Mouse (Mus musculus): ENCODE results near the gene 4931414P19Rik. TPM values are rescaled to one million over a fixed set of nuclear protein-coding genes. Genes with fewer than 3 reads are reported as not detected.

4931414P19Rik gene
- polyA plus RNA-seq, 1 experiment from 2014 or later: 7.6 TPM

GRCm38 (mm10) chr14:54602613-54603012 lies 3.2 kb downstream of the 4931414P19Rik start:
- Histone ChIP-seq H3K9ac (peak overlapping the region; percentile 81), H3K27ac (replicated peaks) (peak overlapping the region; percentile 97), H3K27me3 (no peaks in the 10 kb centered on the region), H3K4me1 (replicated peaks) (peaks cover 24% of the 10 kb centered on the region), H3K4me3 (peak overlapping the region; percentile 64), H3K36me3 (peaks cover 9% of the 10 kb centered on the region; the same call in 1 of the 2 replicates), H3K9me3 (no peaks in the 10 kb centered on the region), H3K4me2 (peak overlapping the region; percentile 61)
- ATAC-seq (ENCODE audit: low read depth): peak; percentile 45
- WGBS: 28% methylated on average over 4 of the region's 4 CpGs

GRCm38 (mm10) chr14:54601601-54602000 lies 4.2 kb downstream of the 4931414P19Rik start:
- H3K9ac ChIP-seq: no peak overlapping the region
- H3K9me3 ChIP-seq: no peaks in the 10 kb centered on the region
- no peak overlapping the region for H3K4me2 ChIP-seq
- no peaks in the 10 kb centered on the region for H3K27me3 ChIP-seq
- no peak overlapping the region for H3K4me3 ChIP-seq
- H3K4me1 ChIP-seq (replicated peaks): peaks cover 24% of the 10 kb centered on the region
- no peak overlapping the region for H3K27ac ChIP-seq (replicated peaks)
- no peak for ATAC-seq (ENCODE audit: low read depth)
- 82% methylated on average over 2 of the region's 2 CpGs for WGBS
- H3K36me3 ChIP-seq: peaks cover 14% of the 10 kb centered on the region; the same call in 1 of the 2 replicates

- Histone ChIP-seq H3K4me3 (no peak overlapping the region), H3K9me3 (no peaks in the 10 kb centered on the region), H3K4me2 (no peak overlapping the region), H3K27me3 (no peaks in the 10 kb centered on the region), H3K27ac (replicated peaks) (no peak overlapping the region), H3K36me3 (peaks cover 31% of the 10 kb centered on the region), H3K4me1 (replicated peaks) (peaks cover 14% of the 10 kb centered on the region), H3K9ac (no peak overlapping the region)
- ATAC-seq (ENCODE audit: low read depth): no peak
- WGBS: 78% methylated on average over 7 of the region's 7 CpGs
Observed at GRCm38 (mm10) chr14:54597084-54597483, 8.7 kb downstream of the 4931414P19Rik start.

GRCm38 (mm10) chr14:54594631-54595414 lies 11.0 kb downstream of the 4931414P19Rik start:
- no peak overlapping the region for H3K4me2 ChIP-seq
- H3K27ac ChIP-seq (replicated peaks): peak overlapping the region; percentile 28; the same call in 1 of the 2 replicates
- no peak overlapping the region for H3K4me3 ChIP-seq
- peaks cover 14% of the 10 kb centered on the region for H3K4me1 ChIP-seq (replicated peaks)
- no peak for ATAC-seq (ENCODE audit: low read depth)
- H3K9ac ChIP-seq: no peak overlapping the region
- H3K9me3 ChIP-seq: no peaks in the 10 kb centered on the region
- H3K36me3 ChIP-seq: peaks cover 38% of the 10 kb centered on the region
- no peaks in the 10 kb centered on the region for H3K27me3 ChIP-seq
- 65% methylated on average over 28 of the region's 28 CpGs for WGBS

GRCm38 (mm10) chr14:54594055-54594454 lies 11.7 kb downstream of the 4931414P19Rik start:
- 91% methylated on average over 3 of the region's 3 CpGs for WGBS
- ATAC-seq (ENCODE audit: low read depth): no peak
- Histone ChIP-seq H3K4me2 (no peak overlapping the region), H3K9ac (no peak overlapping the region), H3K9me3 (no peaks in the 10 kb centered on the region), H3K27ac (replicated peaks) (no peak overlapping the region), H3K4me1 (replicated peaks) (peaks cover 14% of the 10 kb centered on the region), H3K36me3 (peaks cover 31% of the 10 kb centered on the region), H3K4me3 (no peak overlapping the region), H3K27me3 (no peaks in the 10 kb centered on the region)

GRCm38 (mm10) chr14:54592319-54592934 lies 13.4 kb downstream of the 4931414P19Rik start:
- ATAC-seq (ENCODE audit: low read depth): 0 out of 2 replicates have a peak, but pooled peaks have one; percentile 21
- peak overlapping the region; percentile 81 for H3K27ac ChIP-seq (replicated peaks)
- peak overlapping the region; percentile 52 for H3K9ac ChIP-seq
- H3K4me1 ChIP-seq (replicated peaks): peaks cover 14% of the 10 kb centered on the region
- H3K4me2 ChIP-seq: 0 out of 2 replicates have a peak overlapping the region, but pooled peaks have one; percentile 21
- H3K4me3 ChIP-seq: no peak overlapping the region
- H3K27me3 ChIP-seq: no peaks in the 10 kb centered on the region
- WGBS: 40% methylated on average over 10 of the region's 10 CpGs
- H3K36me3 ChIP-seq: peaks cover 28% of the 10 kb centered on the region
- H3K9me3 ChIP-seq: no peaks in the 10 kb centered on the region

GRCm38 (mm10) chr14:54591056-54591455 lies 14.7 kb downstream of the 4931414P19Rik start:
- Histone ChIP-seq H3K4me2 (no peak overlapping the region), H3K4me3 (no peak overlapping the region), H3K27ac (replicated peaks) (no peak overlapping the region), H3K36me3 (peaks cover 24% of the 10 kb centered on the region), H3K9ac (no peak overlapping the region), H3K4me1 (replicated peaks) (peaks cover 14% of the 10 kb centered on the region), H3K27me3 (no peaks in the 10 kb centered on the region), H3K9me3 (no peaks in the 10 kb centered on the region)
- 92% methylated on average over 16 of the region's 16 CpGs for WGBS
- no peak for ATAC-seq (ENCODE audit: low read depth)

GRCm38 (mm10) chr14:54583681-54584338 lies 22.0 kb downstream of the 4931414P19Rik start:
- peaks cover 29% of the 10 kb centered on the region for H3K36me3 ChIP-seq
- H3K4me1 ChIP-seq (replicated peaks): no peaks in the 10 kb centered on the region
- no peaks in the 10 kb centered on the region for H3K9me3 ChIP-seq
- no peak overlapping the region for H3K27ac ChIP-seq (replicated peaks)
- no peak for ATAC-seq (ENCODE audit: low read depth)
- H3K4me2 ChIP-seq: no peak overlapping the region
- 48% methylated on average over 7 of the region's 7 CpGs for WGBS
- no peak overlapping the region for H3K4me3 ChIP-seq
- no peak overlapping the region for H3K9ac ChIP-seq
- H3K27me3 ChIP-seq: no peaks in the 10 kb centered on the region

GRCm38 (mm10) chr14:54582536-54582935 lies 23.3 kb downstream of the 4931414P19Rik start:
- no peak overlapping the region for H3K9ac ChIP-seq
- 93% methylated on average over 9 of the region's 9 CpGs for WGBS
- H3K27me3 ChIP-seq: no peaks in the 10 kb centered on the region; the same call in 1 of the 2 replicates

GRCm38 (mm10) chr14:54579638-54580037 lies 26.2 kb downstream of the 4931414P19Rik start:
- peaks cover 17% of the 10 kb centered on the region for H3K36me3 ChIP-seq
- no peak overlapping the region for H3K9ac ChIP-seq
- H3K9me3 ChIP-seq: no peaks in the 10 kb centered on the region
- H3K27ac ChIP-seq (replicated peaks): no peak overlapping the region
- peaks cover 38% of the 10 kb centered on the region for H3K4me1 ChIP-seq (replicated peaks)
- no peak for ATAC-seq (ENCODE audit: low read depth)
- H3K4me2 ChIP-seq: no peak overlapping the region
- H3K4me3 ChIP-seq: no peak overlapping the region
- peaks cover 27% of the 10 kb centered on the region for H3K27me3 ChIP-seq
- WGBS: 90% methylated on average over 7 of the region's 7 CpGs

More at GRCm38 (mm10) chr14:54582536-54582935, 23.3 kb downstream of the 4931414P19Rik start:
- Histone ChIP-seq H3K27ac (replicated peaks) (no peak overlapping the region), H3K9me3 (no peaks in the 10 kb centered on the region), H3K4me1 (replicated peaks) (peaks cover 9% of the 10 kb centered on the region), H3K4me2 (no peak overlapping the region), H3K36me3 (peaks cover 29% of the 10 kb centered on the region), H3K4me3 (no peak overlapping the region)
- ATAC-seq (ENCODE audit: low read depth): no peak

GRCm38 (mm10) chr14:54578063-54578462 lies 27.7 kb downstream of the 4931414P19Rik start:
- H3K4me3 ChIP-seq: peak overlapping the region; percentile 63
- H3K9ac ChIP-seq: peak overlapping the region; percentile 75
- no peaks in the 10 kb centered on the region for H3K9me3 ChIP-seq
- peaks cover 5% of the 10 kb centered on the region; the same call in 1 of the 2 replicates for H3K36me3 ChIP-seq
- H3K27ac ChIP-seq (replicated peaks): peak overlapping the region; percentile 78
- peak overlapping the region; percentile 82 for H3K4me2 ChIP-seq
- H3K27me3 ChIP-seq: peaks cover 37% of the 10 kb centered on the region
- H3K4me1 ChIP-seq (replicated peaks): peaks cover 54% of the 10 kb centered on the region
- 2% methylated on average over 10 of the region's 10 CpGs for whole genome bisulfite sequencing
- ATAC-seq (ENCODE audit: low read depth): peak; percentile 17; the same call in 1 of the 2 replicates

All from neural tube, embryonic 13.5 days (tissue).